Mouse (Mus musculus): ENCODE data around the gene Hsd3b7. TPM values are rescaled to one million over a fixed set of nuclear protein-coding genes. Genes with fewer than 3 reads are reported as not detected.

Hsd3b7 gene
- polyA plus RNA-seq, 1 experiment from 2014 or later: 80.3 TPM

- no peak for ATAC-seq (ENCODE audit: low read depth)
- Histone ChIP-seq H3K9me3 (replicated peaks; ENCODE audit: control insufficient read depth, low read length) (no peaks in the 10 kb centered on the region), H3K4me3 (ENCODE audit: low read depth, low read length) (no peak overlapping the region), H3K36me3 (ENCODE audit: control insufficient read depth, insufficient read depth) (no peaks in the 10 kb centered on the region), H3K27ac (ENCODE audit: low read length) (peak overlapping the region; percentile 35), H3K4me1 (ENCODE audit: control insufficient read depth, low read depth, low read length) (peaks cover 58% of the 10 kb centered on the region), H3K4me2 (ENCODE audit: low read depth, low read length) (no peak overlapping the region), H3K9ac (ENCODE audit: low read depth, low read length) (no peak overlapping the region), H3K27me3 (ENCODE audit: control insufficient read depth, insufficient read depth, low read depth, low read length) (no peaks in the 10 kb centered on the region)
- 74% methylated on average over 2 of the region's 2 CpGs for WGBS (ENCODE audit: insufficient replicate concordance)
Measured at GRCm38 (mm10) chr7:127765756-127766155, 34.6 kb upstream of the Hsd3b7 start.

GRCm38 (mm10) chr7:127766851-127767609 lies 33.4 kb upstream of the Hsd3b7 start:
- 35% methylated on average over 17 of the region's 17 CpGs for WGBS (ENCODE audit: insufficient replicate concordance)
- peak overlapping the region; percentile 72 for H3K4me3 ChIP-seq (ENCODE audit: low read depth, low read length)
- H3K9me3 ChIP-seq (replicated peaks; ENCODE audit: control insufficient read depth, low read length): no peaks in the 10 kb centered on the region
- H3K27me3 ChIP-seq (ENCODE audit: control insufficient read depth, insufficient read depth, low read depth, low read length): no peaks in the 10 kb centered on the region
- H3K9ac ChIP-seq (ENCODE audit: low read depth, low read length): peak overlapping the region; percentile 80
- ATAC-seq (ENCODE audit: low read depth): peak; percentile 91
- no peaks in the 10 kb centered on the region for H3K36me3 ChIP-seq (ENCODE audit: control insufficient read depth, insufficient read depth)
- peak overlapping the region; percentile 97 for H3K27ac ChIP-seq (ENCODE audit: low read length)
- H3K4me1 ChIP-seq (ENCODE audit: control insufficient read depth, low read depth, low read length): peaks cover 64% of the 10 kb centered on the region
- peak overlapping the region; percentile 92 for H3K4me2 ChIP-seq (ENCODE audit: low read depth, low read length)

DNA sequence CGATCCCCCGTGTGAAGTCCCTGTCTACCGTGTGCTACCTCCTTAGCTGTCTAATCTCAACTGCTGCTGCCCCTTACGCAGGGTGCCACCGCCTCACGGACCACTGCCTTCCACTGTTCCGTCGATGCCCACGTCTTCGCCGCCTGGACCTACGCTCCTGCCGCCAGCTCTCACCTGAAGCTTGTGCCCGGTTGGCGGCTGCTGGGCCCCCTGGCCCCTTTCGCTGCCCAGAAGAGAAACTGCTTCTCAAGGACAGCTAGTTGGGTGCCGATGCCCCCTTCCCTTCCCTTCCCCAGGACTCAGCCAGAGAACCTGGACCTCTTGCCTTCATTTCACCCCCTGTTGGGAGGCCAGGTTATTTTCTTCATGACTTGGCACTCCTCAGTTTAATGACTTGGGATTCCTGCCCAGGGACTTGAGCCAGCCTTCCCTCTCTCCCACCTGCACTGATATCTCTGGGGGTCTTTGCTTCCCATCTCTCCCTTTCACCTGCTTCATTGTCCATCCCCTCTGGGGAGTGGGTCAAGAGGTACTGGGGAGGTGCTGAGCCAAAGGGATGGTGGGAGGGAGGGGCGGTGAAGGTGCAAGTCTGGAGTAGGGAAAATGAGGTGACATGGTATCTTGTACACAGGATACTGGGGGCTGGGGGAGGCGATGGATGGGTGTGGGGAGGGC lies 32.6 kb upstream of the Hsd3b7 start:
- peak overlapping the region; percentile 97 for H3K27ac ChIP-seq (ENCODE audit: low read length)
- 51% methylated on average over 19 of the region's 19 CpGs for WGBS (ENCODE audit: insufficient replicate concordance)
- ATAC-seq (ENCODE audit: low read depth): peak; percentile 15
- peak overlapping the region; percentile 92 for H3K4me2 ChIP-seq (ENCODE audit: low read depth, low read length)
- H3K36me3 ChIP-seq (ENCODE audit: control insufficient read depth, insufficient read depth): no peaks in the 10 kb centered on the region
- peak overlapping the region; percentile 72 for H3K4me3 ChIP-seq (ENCODE audit: low read depth, low read length)
- peaks cover 69% of the 10 kb centered on the region for H3K4me1 ChIP-seq (ENCODE audit: control insufficient read depth, low read depth, low read length)
- no peaks in the 10 kb centered on the region for H3K9me3 ChIP-seq (replicated peaks; ENCODE audit: control insufficient read depth, low read length)
- no peaks in the 10 kb centered on the region for H3K27me3 ChIP-seq (ENCODE audit: control insufficient read depth, insufficient read depth, low read depth, low read length)
- H3K9ac ChIP-seq (ENCODE audit: low read depth, low read length): peak overlapping the region; percentile 80

DNA sequence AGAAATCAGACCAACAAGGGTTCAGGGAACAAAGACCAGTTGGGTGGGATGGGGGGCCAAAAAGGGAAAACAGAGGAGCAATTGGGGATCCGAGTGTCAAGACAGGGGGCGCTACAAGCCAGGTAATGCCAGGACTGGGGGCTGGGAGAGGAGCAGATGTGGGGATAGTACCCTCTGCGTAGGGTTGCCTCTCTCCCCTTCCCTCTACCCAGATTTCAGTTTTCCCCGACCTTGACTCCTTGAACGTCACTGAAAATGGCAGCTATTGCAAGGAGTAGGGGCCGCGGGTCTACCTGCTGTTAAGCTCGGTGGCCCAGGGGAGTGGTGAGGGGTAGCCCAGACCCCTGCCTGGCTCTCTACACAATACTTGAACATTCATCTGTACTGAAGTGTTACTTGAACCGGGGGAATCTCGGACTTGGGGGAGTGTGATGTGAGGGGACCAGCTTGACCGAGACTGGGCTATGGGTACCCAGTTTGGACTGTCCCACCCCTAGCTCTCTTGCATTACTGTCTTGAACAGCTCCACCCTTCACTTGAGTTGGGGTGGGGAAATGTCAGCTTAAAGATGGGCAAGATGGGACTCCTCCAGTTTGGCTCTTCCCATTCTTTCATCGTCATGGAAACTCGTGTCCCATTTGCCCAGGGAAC lies 31.9 kb upstream of the Hsd3b7 start:
- peak overlapping the region; percentile 80 for H3K9ac ChIP-seq (ENCODE audit: low read depth, low read length)
- H3K4me1 ChIP-seq (ENCODE audit: control insufficient read depth, low read depth, low read length): peaks cover 69% of the 10 kb centered on the region
- WGBS (ENCODE audit: insufficient replicate concordance): 49% methylated on average over 13 of the region's 13 CpGs

DNA sequence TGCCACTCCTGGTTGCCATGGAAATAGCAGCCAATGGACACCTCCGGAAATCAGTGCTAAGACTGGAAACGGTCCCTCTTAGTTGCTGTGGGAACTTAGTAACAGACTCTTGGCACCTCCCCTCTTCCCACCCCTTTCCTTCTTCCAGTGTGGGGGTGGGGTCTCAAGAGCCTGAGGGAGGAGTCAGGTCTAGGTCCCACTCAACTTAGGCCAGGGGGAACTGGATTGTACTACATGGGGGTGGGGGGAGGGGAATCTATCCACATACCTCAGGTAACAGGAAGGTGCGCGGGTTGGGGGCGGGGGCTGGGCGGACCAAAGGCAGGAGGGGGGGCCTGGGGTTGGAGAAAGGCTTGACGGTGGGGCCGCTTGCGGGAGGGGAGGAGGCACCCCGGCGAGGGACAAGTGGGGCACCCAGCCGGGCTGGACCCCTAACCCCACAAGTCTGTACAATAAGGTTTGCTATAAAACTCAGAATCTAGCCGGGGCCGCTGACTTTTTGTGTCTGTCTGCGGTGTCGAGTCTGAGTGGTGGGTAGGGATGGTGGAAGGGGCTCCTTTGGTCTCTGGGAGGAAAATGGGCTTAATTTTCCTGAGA lies 31.3 kb upstream of the Hsd3b7 start:
- Histone ChIP-seq H3K9me3 (replicated peaks; ENCODE audit: control insufficient read depth, low read length) (no peaks in the 10 kb centered on the region), H3K4me2 (ENCODE audit: low read depth, low read length) (peak overlapping the region; percentile 92), H3K27me3 (ENCODE audit: control insufficient read depth, insufficient read depth, low read depth, low read length) (no peaks in the 10 kb centered on the region), H3K27ac (ENCODE audit: low read length) (peak overlapping the region; percentile 82), H3K4me1 (ENCODE audit: control insufficient read depth, low read depth, low read length) (peaks cover 74% of the 10 kb centered on the region), H3K9ac (ENCODE audit: low read depth, low read length) (peak overlapping the region; percentile 85), H3K36me3 (ENCODE audit: control insufficient read depth, insufficient read depth) (no peaks in the 10 kb centered on the region), H3K4me3 (ENCODE audit: low read depth, low read length) (peak overlapping the region; percentile 72)
- WGBS (ENCODE audit: insufficient replicate concordance): 2% methylated on average over 16 of the region's 16 CpGs
- peak; percentile 14 for ATAC-seq (ENCODE audit: low read depth)

More for the DNA sequence above, 31.9 kb upstream of the Hsd3b7 start:
- Histone ChIP-seq H3K9me3 (replicated peaks; ENCODE audit: control insufficient read depth, low read length) (no peaks in the 10 kb centered on the region), H3K27me3 (ENCODE audit: control insufficient read depth, insufficient read depth, low read depth, low read length) (no peaks in the 10 kb centered on the region), H3K4me2 (ENCODE audit: low read depth, low read length) (peak overlapping the region; percentile 92), H3K36me3 (ENCODE audit: control insufficient read depth, insufficient read depth) (no peaks in the 10 kb centered on the region), H3K27ac (ENCODE audit: low read length) (peak overlapping the region; percentile 97), H3K4me3 (ENCODE audit: low read depth, low read length) (peak overlapping the region; percentile 72)
- ATAC-seq (ENCODE audit: low read depth): no peak

GRCm38 (mm10) chr7:127769651-127770038 lies 30.8 kb upstream of the Hsd3b7 start, which contains the start of gene Orai3:
Gene Orai3, plus strand, starts transcription at chr7:127769815.
- H3K9ac ChIP-seq (ENCODE audit: low read depth, low read length): peak within 1 kb of the TSS; percentile 85

DNA sequence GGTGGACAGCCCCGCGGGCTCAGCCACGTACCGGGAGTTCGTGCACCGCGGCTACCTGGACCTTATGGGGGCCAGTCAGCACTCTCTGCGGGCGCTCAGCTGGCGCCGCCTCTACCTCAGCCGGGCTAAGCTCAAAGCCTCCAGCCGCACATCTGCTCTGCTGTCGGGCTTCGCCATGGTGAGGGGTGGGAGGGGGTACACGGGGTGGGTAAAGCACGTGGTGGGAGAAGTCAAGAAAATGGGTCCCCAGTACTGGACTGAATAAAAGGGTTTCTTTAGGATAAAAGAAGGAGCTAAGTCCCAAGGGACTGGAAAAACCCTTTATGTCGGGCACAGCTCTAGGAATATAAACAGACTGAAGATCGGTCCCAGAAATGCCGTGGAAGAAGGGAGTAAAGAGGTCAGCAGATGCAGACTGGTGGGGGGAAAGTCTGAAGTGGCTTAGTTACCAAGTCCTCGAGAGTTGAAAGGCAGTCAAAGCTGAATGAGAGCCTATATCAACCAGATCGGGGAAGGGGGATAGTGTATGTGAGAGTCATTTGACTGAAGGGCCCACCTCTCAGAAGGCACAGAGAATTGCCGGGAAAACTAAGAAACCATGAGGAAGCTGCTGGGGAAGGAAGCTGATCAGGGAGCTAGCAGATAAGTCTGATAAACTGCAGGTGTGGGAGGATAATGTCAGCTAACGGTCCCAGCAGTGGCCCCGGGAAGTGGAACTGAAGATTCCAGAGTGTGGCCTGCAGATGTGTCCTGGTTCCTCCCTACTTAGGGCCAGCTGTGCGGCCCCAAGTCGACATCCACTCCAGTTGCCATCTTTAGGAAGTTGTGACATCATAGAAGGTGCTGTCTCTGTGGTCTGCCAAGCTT lies 30.1 kb upstream of the Hsd3b7 start:
- Histone ChIP-seq H3K9me3 (replicated peaks; ENCODE audit: control insufficient read depth, low read length) (no peaks in the 10 kb centered on the region), H3K4me2 (ENCODE audit: low read depth, low read length) (peak overlapping the region; percentile 92), H3K27ac (ENCODE audit: low read length) (peak overlapping the region; percentile 82), H3K27me3 (ENCODE audit: control insufficient read depth, insufficient read depth, low read depth, low read length) (no peaks in the 10 kb centered on the region), H3K4me1 (ENCODE audit: control insufficient read depth, low read depth, low read length) (peaks cover 73% of the 10 kb centered on the region), H3K4me3 (ENCODE audit: low read depth, low read length) (peak overlapping the region; percentile 72), H3K9ac (ENCODE audit: low read depth, low read length) (peak overlapping the region; percentile 85), H3K36me3 (ENCODE audit: control insufficient read depth, insufficient read depth) (no peaks in the 10 kb centered on the region)
- ATAC-seq (ENCODE audit: low read depth): no peak
- under 1% methylated on average over 27 of the region's 27 CpGs for WGBS (ENCODE audit: insufficient replicate concordance)

More at GRCm38 (mm10) chr7:127769651-127770038, 30.8 kb upstream of the Hsd3b7 start, which contains the start of gene Orai3:
- Histone ChIP-seq H3K27me3 (ENCODE audit: control insufficient read depth, insufficient read depth, low read depth, low read length) (no peaks in the 10 kb centered on the region), H3K9me3 (replicated peaks; ENCODE audit: control insufficient read depth, low read length) (no peaks in the 10 kb centered on the region), H3K4me1 (ENCODE audit: control insufficient read depth, low read depth, low read length) (peaks cover 75% of the 10 kb centered on the region), H3K4me3 (ENCODE audit: low read depth, low read length) (peak within 1 kb of the TSS; percentile 72), H3K4me2 (ENCODE audit: low read depth, low read length) (peak within 1 kb of the TSS; percentile 92), H3K36me3 (ENCODE audit: control insufficient read depth, insufficient read depth) (no peaks in the 10 kb centered on the region), H3K27ac (ENCODE audit: low read length) (peak within 1 kb of the TSS; percentile 82)
- WGBS (ENCODE audit: insufficient replicate concordance): under 1% methylated on average over 24 of the region's 24 CpGs
- ATAC-seq (ENCODE audit: low read depth): peak; percentile 43

GRCm38 (mm10) chr7:127771262-127771661 lies 29.1 kb upstream of the Hsd3b7 start:
- Histone ChIP-seq H3K4me3 (ENCODE audit: low read depth, low read length) (no peak overlapping the region; the same call in 1 of the 2 replicates), H3K4me2 (ENCODE audit: low read depth, low read length) (no peak overlapping the region), H3K36me3 (ENCODE audit: control insufficient read depth, insufficient read depth) (no peaks in the 10 kb centered on the region), H3K27ac (ENCODE audit: low read length) (no peak overlapping the region; the same call in 1 of the 2 replicates), H3K9ac (ENCODE audit: low read depth, low read length) (no peak overlapping the region), H3K27me3 (ENCODE audit: control insufficient read depth, insufficient read depth, low read depth, low read length) (no peaks in the 10 kb centered on the region), H3K4me1 (ENCODE audit: control insufficient read depth, low read depth, low read length) (peaks cover 66% of the 10 kb centered on the region), H3K9me3 (replicated peaks; ENCODE audit: control insufficient read depth, low read length) (no peaks in the 10 kb centered on the region)
- 48% methylated on average over 5 of the region's 5 CpGs for WGBS (ENCODE audit: insufficient replicate concordance)
- ATAC-seq (ENCODE audit: low read depth): no peak

All from liver, embryonic 16.5 days (tissue).